Mouse (Mus musculus): ENCODE measurements around the gene Fam193a.

GRCm38 (mm10) chr5:34535831-34536230 is 166.1 kb downstream of the Fam193a start:
- no peak for TF ChIP-seq ZC3H11A (IDR thresholded peaks at IDR 0.05; ENCODE audit: borderline replicate concordance, low read depth, low read length)
- TF ChIP-seq ZNF384 (IDR thresholded peaks at IDR 0.05; ENCODE audit: low read depth, low read length) = no peak
- TF ChIP-seq MAFK (IDR thresholded peaks at IDR 0.05; ENCODE audit: insufficient read depth, low read depth, low read length) = no peak
- TF ChIP-seq CHD2 (IDR thresholded peaks at IDR 0.05; ENCODE audit: low read depth, low read length) = no peak
- no peak for TF ChIP-seq HCFC1 (IDR thresholded peaks at IDR 0.05; ENCODE audit: borderline replicate concordance, insufficient read depth, low read length)
